Mouse (Mus musculus) fibroblast of lung, adult 2 months (primary cell): ENCODE data around the gene Fam53b.
"Not testable (repeated sequence)": the region's sequence is repeated elsewhere in the genome, so short reads cannot be mapped to it uniquely, and the experiment has no call there.

Experiments
- DNase-seq: peaks from one replicate; pipeline ENCODE4 v3.0.0-alpha.2; 2011; ENCODE audit warnings: low read depth

Gene Fam53b

GRCm38 (mm10) chr7:132675922-132676321 is 137.8 kb downstream of the Fam53b start:
- no peak for DNase-seq

GRCm38 (mm10) chr7:132673931-132674755 is 139.5 kb downstream of the Fam53b start:
- no peak for DNase-seq

GRCm38 (mm10) chr7:132672481-132672959 is 141.2 kb downstream of the Fam53b start:
- peak; percentile 79 for DNase-seq

DNA sequence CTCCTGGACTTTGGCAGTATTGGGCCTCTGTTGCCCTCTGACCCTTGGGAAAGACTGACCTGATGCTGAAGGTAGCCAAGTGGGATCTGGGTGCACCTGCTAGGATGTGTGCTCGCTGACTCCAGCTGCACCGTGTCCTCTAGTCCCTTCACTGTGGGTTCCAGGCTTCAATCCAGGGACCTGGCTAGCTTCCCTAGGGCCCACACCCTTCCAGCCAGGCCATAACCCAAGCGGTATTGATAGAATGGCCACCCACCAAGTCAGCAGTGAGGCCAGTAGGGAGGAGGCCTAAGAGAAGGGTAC is 142.9 kb downstream of the Fam53b start:
- no peak for DNase-seq

DNA sequence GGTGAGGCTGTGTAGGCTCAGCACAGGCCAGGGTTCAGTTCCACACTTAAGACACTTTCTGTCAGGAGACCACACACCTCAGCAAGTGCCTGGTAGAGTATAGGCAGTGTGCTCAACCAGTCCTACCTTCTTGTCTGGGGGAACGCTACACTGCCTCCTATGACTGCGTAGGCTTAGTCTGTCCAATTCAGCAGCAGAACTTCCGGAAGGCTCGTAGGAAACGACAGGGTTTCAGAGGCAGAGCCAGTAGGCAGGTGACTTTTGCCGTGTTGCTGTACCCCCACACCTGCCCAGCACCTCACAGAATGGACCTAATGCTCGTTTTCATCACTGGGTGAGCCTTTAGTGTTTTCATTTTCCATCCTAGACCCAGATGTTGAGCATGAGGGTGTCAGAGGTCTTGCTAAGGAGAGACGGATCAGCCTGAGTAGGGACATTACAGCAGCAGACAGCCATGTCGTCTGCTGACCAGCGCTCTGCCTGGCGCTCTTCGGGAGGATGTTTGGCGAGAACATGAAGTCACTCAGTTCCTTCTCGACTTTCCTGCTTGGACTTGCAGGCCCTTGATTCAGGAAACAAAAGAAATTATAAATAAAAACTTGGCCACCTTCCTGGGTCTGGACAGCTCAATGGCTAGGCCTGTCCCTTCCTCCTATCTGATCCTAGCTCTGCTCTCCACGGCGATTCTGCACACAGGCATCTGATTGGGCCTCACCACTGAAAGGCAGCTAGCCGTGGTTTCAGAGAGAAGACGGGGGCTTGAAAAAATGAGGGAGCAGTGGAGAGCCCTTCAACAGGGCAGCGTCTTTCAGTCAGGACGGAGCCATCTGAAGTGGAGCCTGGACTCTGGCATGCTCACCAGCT is 143.5 kb downstream of the Fam53b start:
- no peak for DNase-seq

- DNase-seq = no peak
Observed at GRCm38 (mm10) chr7:132668604-132669003, 145.1 kb downstream of the Fam53b start.

DNA sequence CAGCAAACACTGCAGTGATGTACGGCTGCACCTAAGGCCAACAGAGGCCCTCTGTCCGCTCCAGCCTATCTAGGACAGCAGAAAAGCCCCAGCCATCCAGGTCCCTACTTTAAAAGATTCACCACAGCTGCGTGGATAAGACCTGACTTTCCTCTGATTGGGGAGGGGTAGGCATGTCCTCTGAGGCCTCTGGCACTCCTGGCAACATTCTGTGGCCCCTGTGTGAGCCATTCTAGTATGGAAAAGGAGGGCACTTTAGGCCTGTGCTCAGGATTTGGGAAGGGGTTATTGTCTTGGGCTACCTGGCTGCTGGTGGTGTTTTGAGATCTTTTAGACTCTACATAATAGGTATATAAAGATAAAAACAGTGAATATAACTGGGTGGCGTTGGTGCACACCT is 147.2 kb downstream of the Fam53b start:
- no peak for DNase-seq

DNA sequence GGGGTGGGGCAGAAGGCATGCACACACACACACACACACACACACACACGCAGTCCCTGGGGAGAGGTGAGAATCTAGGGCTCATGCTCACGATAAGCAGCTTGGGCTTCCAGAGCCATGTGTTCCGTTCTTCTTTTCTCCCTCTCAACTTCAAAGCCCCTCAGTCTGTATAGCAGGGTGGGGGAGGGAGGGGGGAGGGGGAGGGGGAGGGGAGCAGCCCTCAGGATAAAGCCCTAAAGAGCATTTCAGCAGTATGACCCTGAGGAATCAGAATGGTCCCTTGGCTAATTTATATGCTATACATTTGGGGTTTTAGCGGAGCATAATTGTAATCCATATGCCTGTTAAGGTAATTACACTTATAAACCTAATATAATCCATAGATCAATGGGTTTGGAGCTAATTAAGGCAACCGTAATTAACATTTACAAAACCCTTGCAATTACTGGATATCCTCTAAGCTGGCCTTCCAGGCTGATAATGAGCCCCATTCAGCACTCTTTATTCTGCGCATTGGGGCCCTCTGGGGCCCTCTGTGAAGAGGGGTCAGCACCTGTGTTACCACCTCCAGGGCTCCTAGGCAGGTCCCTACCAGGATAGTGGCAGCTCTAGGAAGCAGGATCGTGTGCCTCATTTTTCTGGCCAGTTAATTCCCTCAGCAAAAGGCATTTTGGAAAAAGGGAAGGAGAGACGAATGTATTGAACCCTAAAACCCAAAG is 147.9 kb downstream of the Fam53b start:
- DNase-seq = no peak

DNA sequence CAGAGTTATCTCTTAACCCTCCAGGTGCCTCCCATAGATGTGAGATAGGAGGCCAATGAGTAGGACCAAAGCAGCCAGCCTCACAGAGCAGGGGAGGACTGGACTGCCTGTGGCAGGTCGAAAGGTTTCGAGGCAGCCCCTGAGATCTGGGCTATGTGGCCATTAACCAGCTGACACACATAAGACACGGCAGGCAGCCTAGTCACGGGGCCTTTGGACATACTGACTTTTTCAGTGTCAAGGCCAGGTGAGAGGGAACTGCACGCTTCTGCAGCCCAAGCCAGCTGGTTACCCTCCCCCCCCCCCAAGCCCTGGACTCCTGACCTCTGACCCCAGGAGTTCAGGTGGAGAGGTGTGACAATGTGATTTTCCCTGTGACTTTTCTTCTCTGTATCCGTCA is 148.9 kb downstream of the Fam53b start:
- no peak for DNase-seq

GRCm38 (mm10) chr7:132662831-132663230 is 150.9 kb downstream of the Fam53b start:
- not testable (repeated sequence) for DNase-seq
